ENCODE assay signal across 13 mouse cellular contexts in the genomic region with DNA sequence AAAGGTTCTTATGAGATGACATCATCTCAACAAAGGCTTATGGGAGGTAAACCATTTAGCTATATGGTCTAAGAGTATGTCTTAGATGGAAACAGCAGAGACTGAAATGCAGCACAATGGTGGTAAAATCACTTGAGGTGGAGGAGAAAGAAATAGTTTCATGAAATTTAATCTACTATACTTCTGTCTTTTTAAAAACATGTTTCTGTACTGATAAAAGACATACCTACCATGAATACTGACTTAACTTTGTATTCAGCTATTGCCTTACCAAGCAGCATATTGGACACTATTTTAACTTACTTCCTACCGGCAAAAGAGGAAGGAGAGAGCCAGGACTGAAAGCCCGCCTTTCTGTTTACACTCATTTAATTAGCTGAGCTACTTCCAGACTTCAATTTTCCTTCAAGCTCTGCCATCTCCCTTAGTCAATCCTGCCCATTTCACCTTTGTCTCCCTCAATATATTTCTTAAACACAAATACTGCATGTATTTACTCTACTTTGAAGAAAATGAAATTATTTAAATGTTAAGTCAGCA. TPM values are rescaled to one million over a fixed set of nuclear protein-coding genes. Genes with fewer than 3 reads are reported as not detected.
"Had no signal": no experiment of that assay in that cellular context is flagged by ENCODE, and none has a peak within 500 bp of the region (broad histone marks: within the 10 kb centered on the region; RNA-seq: fewer than 3 reads in every experiment).

No protein-coding gene starts in this region.

- DNase-seq: kidney, postnatal 25 days; layer of hippocampus, postnatal 36 days; lung, adult 18-20 months; lung, postnatal 10 days; lung, postnatal 36 days; retina, postnatal 1 day; right cerebral cortex, postnatal 25 days; spleen, adult 18-20 months; thymus, adult 18-20 months; thymus, postnatal 36 days had no signal

- ATAC-seq: midbrain, embryonic 13.5 days; midbrain, embryonic 16.5 days had no signal

RNA-seq across cellular contexts. Expression of gene Angptl1, which starts 21.4 kb away (rescaled TPM):
- total RNA-seq: monocyte, adult 5-6 weeks had no signal
